Mouse (Mus musculus): ENCODE results near the gene Arhgef39.

The Arhgef39 gene

GRCm38 (mm10) chr4:43478906-43479832 is 20.3 kb downstream of the Arhgef39 start:
- peak; percentile 58 to 64 for DNase-seq (ENCODE audit: low spot score in 2 of 2)

- DNase-seq (ENCODE audit: low spot score in 2 of 2) = no peak
These were observed 21.0 kb downstream of the Arhgef39 start for GRCm38 (mm10) chr4:43478534-43478858.

GRCm38 (mm10) chr4:43477857-43478533 is 21.5 kb downstream of the Arhgef39 start:
- peak; percentile 71 to 87 for DNase-seq (ENCODE audit: low spot score in 2 of 2)

- DNase-seq (ENCODE audit: low spot score in 2 of 2) = no peak
These were observed 22.9 kb downstream of the Arhgef39 start for GRCm38 (mm10) chr4:43476604-43477003.

GRCm38 (mm10) chr4:43473636-43474035 is 25.9 kb downstream of the Arhgef39 start:
- DNase-seq (ENCODE audit: low spot score in 2 of 2) = no peak

- no peak for DNase-seq (ENCODE audit: low spot score in 2 of 2)
These were observed 29.2 kb downstream of the Arhgef39 start for GRCm38 (mm10) chr4:43470301-43470700.

GRCm38 (mm10) chr4:43466872-43467271 is 32.6 kb downstream of the Arhgef39 start:
- DNase-seq (ENCODE audit: low spot score in 2 of 2) = no peak

- no peak for DNase-seq (ENCODE audit: low spot score in 2 of 2)
These were observed 33.6 kb downstream of the Arhgef39 start for GRCm38 (mm10) chr4:43465935-43466334.

- no peak for DNase-seq (ENCODE audit: low spot score in 2 of 2)
These were observed 36.4 kb downstream of the Arhgef39 start for GRCm38 (mm10) chr4:43463102-43463501.

- no peak for DNase-seq (ENCODE audit: low spot score in 2 of 2)
These were observed 42.4 kb downstream of the Arhgef39 start for GRCm38 (mm10) chr4:43457124-43457523.

- no peak for DNase-seq (ENCODE audit: low spot score in 2 of 2)
These were observed 43.0 kb downstream of the Arhgef39 start for GRCm38 (mm10) chr4:43456470-43456869.

GRCm38 (mm10) chr4:43454041-43454836 is 45.3 kb downstream of the Arhgef39 start, which contains the start of gene Cd72:
Cd72 (minus strand) TSS chr4:43454628.
- DNase-seq (ENCODE audit: low spot score in 2 of 2) = no peak

GRCm38 (mm10) chr4:43453413-43453812 is 46.1 kb downstream of the Arhgef39 start:
- DNase-seq (ENCODE audit: low spot score in 2 of 2) = no peak

GRCm38 (mm10) chr4:43452315-43452714 is 47.2 kb downstream of the Arhgef39 start:
- DNase-seq (ENCODE audit: low spot score in 2 of 2) = no peak

GRCm38 (mm10) chr4:43448554-43448953 is 50.9 kb downstream of the Arhgef39 start:
- DNase-seq (ENCODE audit: low spot score in 2 of 2) = no peak

GRCm38 (mm10) chr4:43447251-43447650 is 52.2 kb downstream of the Arhgef39 start:
- no peak for DNase-seq (ENCODE audit: low spot score in 2 of 2)

Data from urinary bladder, postnatal 36 days (tissue).